Mouse (Mus musculus) heart, adult 2 months (tissue): ENCODE measurements around the gene Med13l.

ENCODE experiments used
- CTCF ChIP-seq: fragments of 200-600 bp; IDR thresholded peaks from 2 replicates; pipeline ENCODE4 v1.8.1; 2022; ENCODE audit warnings: antibody characterized with exemption, mild to moderate bottlenecking, moderate library complexity
- EP300 ChIP-seq: fragments of 200-500 bp; IDR thresholded peaks from 2 replicates; pipeline ENCODE4 v1.6.1; 2011; ENCODE audit warnings: low read depth, low read length, control low read depth; ENCODE audit not compliant: insufficient read depth
- POLR2A ChIP-seq: fragments of 200-500 bp; IDR thresholded peaks from 2 replicates; pipeline ENCODE4 v1.6.1; 2011; ENCODE audit warnings: mild to moderate bottlenecking, low read depth, low read length, control low read depth; ENCODE audit not compliant: insufficient read depth

DNA sequence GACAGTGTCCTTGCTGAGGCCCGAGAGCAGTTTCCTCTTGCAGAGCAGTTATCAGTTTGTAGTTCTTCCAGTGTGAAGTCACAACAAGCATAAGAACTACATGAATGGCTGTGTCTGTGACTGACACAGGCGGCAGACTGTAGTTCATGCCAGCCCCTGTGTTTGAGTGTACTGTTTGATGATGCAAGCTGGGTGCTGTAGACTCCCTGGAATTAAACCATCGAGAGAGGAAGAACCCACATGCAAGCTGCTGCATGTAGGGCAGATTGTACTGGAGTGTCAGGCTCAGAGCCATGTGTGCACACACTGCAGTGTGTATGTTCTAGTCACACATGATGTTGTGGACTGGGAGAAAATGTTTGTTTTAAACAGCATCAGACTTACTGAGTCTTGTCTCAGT lies 192.4 kb downstream of the Med13l start:
- TF ChIP-seq CTCF (no peak), POLR2A (no peak), EP300 (no peak)
